Mouse (Mus musculus): Measurements from ENCODE around the gene Mdm1. TPM values are rescaled to one million over a fixed set of nuclear protein-coding genes. Genes with fewer than 3 reads are reported as not detected.

Gene Mdm1
- polyA plus RNA-seq, 1 experiment from 2014 or later, result 38.9 TPM

DNA sequence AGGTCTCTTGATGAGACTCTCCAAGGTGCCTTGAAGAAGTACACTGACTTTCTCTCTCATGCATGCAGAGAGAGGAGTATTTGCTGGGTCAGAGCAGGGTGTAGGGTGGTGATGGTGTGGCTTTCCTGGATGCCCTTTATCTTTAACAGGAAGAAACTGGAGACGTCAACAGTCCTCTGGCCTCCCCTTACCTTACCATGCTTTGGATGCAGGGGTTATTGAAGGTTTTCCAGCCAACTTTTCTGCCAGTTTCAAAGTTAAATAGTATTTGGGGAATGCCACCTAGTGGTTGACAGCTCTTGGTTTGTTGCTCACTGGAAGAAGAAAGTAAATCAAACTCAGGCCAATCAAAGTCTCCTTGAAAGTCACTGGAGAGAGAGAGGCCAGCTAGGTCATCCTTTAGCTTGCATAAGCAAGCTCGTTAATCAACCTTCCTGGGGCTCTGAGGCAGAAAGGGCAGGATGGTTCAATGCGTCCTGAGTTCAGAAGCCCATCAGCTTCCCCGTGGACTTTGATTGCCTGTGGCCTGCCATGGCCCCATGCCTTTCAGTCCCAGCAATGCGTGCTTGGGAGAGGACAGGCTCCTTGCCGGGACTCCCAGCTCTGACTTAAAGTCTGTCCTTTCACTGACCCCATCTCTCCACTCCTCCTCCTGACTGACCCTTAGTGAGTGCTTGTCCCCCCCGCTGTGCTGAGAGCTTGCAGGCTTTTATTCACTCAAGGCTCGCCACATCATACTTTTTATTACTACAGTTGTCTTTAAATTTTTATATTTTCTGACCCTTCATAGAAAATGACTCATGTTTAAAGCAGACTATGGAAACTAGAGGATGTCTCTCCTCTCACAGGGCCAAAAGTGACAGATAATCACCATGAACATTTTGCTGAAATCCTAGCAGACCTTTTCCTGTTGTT is 31.3 kb upstream of the Mdm1 start:
- H3K4me1 ChIP-seq, result peaks cover 28% of the 10 kb centered on the region
- H3K36me3 ChIP-seq, result no peaks in the 10 kb centered on the region
- H3K4me2 ChIP-seq (replicated peaks), result peak overlapping the region; percentile 31; the same call in 1 of the 2 replicates
- H3K27ac ChIP-seq, result 0 out of 2 replicates have a peak overlapping the region, but pooled peaks have one; percentile 7
- 16% methylated on average over 8 of the region's 8 CpGs for WGBS
- H3K9ac ChIP-seq, result no peak overlapping the region
- ATAC-seq (ENCODE audit: low FRiP score, low read depth), result peak; percentile 68
- H3K27me3 ChIP-seq, result peaks cover 7% of the 10 kb centered on the region
- H3K9me3 ChIP-seq, result no peaks in the 10 kb centered on the region
- H3K4me3 ChIP-seq, result no peak overlapping the region

DNA sequence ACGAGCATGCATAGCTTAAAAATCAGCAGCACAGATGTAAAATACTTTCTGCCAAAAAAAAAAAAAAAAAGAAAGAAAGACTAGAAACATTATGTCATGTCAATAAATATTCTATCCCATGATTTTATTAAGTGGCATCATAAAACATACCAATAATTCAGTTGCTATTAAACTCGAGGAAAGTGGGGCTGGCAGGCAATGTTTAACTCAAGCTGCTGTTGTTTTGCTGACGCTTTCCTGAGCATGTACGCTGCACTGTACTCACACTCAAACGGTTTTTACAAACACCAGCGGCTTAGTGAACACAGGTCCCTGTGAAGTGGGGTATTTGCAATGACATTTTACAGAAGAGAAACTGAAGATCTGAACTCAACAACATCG is 30.7 kb upstream of the Mdm1 start:
- peak; percentile 25 for ATAC-seq (ENCODE audit: low FRiP score, low read depth)
- Histone ChIP-seq H3K4me3 (no peak overlapping the region), H3K36me3 (no peaks in the 10 kb centered on the region), H3K9me3 (no peaks in the 10 kb centered on the region), H3K4me2 (replicated peaks) (no peak overlapping the region), H3K27ac (no peak overlapping the region), H3K9ac (peak overlapping the region; percentile 9; the same call in 1 of the 2 replicates), H3K27me3 (peaks cover 7% of the 10 kb centered on the region), H3K4me1 (peaks cover 28% of the 10 kb centered on the region)
- 44% methylated on average over 7 of the region's 7 CpGs for WGBS

DNA sequence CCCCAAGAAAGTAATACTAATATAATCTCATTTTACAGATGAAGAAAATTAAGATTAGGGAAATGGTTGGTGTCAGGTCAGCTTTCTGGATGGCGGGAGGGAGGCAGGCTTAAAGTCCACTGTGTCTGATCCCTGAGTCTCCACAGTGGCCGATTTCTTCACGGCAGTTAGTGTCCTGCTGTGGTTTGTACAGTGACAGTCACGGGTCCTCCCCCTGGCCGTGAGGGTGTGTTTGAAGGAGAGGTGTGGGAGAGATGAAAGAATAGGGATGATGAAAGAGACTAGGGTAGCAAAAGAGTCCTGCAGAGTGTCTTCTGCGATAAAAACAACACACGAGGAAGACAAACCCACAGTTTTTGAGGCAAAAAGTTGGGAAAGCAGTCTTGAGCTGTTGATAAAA is 30.0 kb upstream of the Mdm1 start:
- H3K9me3 ChIP-seq, result no peaks in the 10 kb centered on the region
- WGBS, result 23% methylated on average over 7 of the region's 7 CpGs
- no peaks in the 10 kb centered on the region for H3K36me3 ChIP-seq
- H3K4me1 ChIP-seq, result peaks cover 28% of the 10 kb centered on the region
- no peak overlapping the region for H3K4me2 ChIP-seq (replicated peaks)
- H3K27ac ChIP-seq, result no peak overlapping the region
- no peak overlapping the region for H3K9ac ChIP-seq
- ATAC-seq (ENCODE audit: low FRiP score, low read depth), result no peak
- H3K27me3 ChIP-seq, result peaks cover under 1% of the 10 kb centered on the region
- H3K4me3 ChIP-seq, result no peak overlapping the region

DNA sequence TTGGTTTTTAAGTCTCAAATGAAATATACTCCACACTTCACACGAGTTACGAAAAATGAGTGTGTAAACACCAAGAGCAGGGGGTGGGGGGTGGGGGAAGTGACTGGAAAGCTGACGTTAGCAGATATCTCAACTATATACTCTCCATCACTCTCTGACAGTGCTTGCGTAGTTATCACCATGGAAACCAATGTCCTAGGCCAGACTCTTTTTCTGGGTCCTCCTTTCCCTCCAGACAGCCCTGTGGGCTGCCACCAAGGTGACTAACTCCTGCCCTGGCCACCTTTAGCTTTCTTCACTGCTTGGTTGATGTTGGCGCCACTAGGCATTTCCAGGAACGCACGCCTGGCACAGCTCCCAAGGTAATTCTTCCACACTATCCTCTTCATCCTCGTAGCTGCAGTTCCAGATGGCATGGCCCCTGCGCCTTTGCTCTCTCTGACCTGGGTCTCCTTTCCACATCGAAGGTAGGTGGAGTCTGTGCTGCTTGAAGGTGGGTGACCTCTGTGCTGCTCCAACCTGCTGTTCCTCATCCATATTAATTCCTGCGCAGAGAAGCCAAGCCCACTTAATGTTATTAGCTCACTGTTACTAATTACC is 29.2 kb upstream of the Mdm1 start:
- no peak overlapping the region for H3K4me2 ChIP-seq (replicated peaks)
- WGBS, result 65% methylated on average over 11 of the region's 11 CpGs

DNA sequence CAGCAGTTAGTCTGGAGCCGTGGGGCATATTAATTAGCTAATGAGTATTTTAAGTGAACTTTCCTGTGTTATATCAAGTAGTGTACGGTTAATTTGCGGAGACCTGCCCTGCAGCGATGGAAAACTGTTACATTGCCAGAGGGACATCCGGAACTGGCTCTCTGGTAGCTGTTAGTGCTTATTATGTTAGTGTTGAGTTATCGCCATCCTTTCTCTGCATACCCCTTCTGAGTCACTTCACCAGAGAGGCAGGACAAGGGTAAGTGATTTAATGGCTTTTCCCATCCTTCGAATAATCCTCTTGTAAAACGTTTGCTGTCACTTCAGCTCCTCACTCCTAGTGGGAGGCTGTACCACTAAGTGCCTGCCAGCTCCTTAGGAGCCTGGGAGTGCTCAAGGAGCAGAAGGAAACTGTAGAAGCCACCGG is 28.3 kb upstream of the Mdm1 start:
- no peaks in the 10 kb centered on the region for H3K36me3 ChIP-seq
- peaks cover 28% of the 10 kb centered on the region for H3K4me1 ChIP-seq
- H3K4me3 ChIP-seq, result no peak overlapping the region
- no peak overlapping the region for H3K9ac ChIP-seq
- no peak overlapping the region for H3K27ac ChIP-seq
- no peaks in the 10 kb centered on the region for H3K27me3 ChIP-seq
- H3K4me2 ChIP-seq (replicated peaks), result no peak overlapping the region
- H3K9me3 ChIP-seq, result no peaks in the 10 kb centered on the region
- no peak for ATAC-seq (ENCODE audit: low FRiP score, low read depth)
- WGBS, result 37% methylated on average over 9 of the region's 9 CpGs

More for the DNA sequence above, 29.2 kb upstream of the Mdm1 start:
- peaks cover 28% of the 10 kb centered on the region for H3K4me1 ChIP-seq
- no peaks in the 10 kb centered on the region for H3K36me3 ChIP-seq
- no peak for ATAC-seq (ENCODE audit: low FRiP score, low read depth)
- no peak overlapping the region for H3K9ac ChIP-seq
- H3K9me3 ChIP-seq, result no peaks in the 10 kb centered on the region
- H3K27ac ChIP-seq, result no peak overlapping the region
- H3K4me3 ChIP-seq, result no peak overlapping the region
- H3K27me3 ChIP-seq, result no peaks in the 10 kb centered on the region

DNA sequence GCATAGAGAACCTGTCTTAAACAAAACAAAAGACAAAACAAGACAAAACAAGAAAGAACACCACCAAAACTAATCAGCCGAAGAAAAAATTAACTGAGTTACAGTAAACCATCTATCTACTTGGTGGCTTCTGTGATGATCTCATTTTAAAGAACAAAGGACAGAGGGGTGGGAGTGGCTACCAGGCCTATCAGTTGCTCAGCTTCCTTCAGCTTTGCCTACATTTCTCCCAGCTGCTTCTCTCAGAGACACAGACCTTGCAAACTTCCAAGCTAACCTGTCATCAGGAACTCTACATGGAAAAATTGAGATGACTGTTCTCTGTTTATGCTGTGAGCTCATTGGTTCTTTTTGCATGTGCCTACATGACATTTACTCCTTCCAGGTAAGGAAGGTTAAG is 27.3 kb upstream of the Mdm1 start:
- ATAC-seq (ENCODE audit: low FRiP score, low read depth), result no peak
- H3K4me1 ChIP-seq, result peaks cover 28% of the 10 kb centered on the region
- H3K27me3 ChIP-seq, result no peaks in the 10 kb centered on the region
- H3K4me3 ChIP-seq, result no peak overlapping the region
- H3K9ac ChIP-seq, result no peak overlapping the region
- H3K9me3 ChIP-seq, result no peaks in the 10 kb centered on the region
- 86% methylated on average over 1 of the region's 1 CpGs for WGBS
- no peak overlapping the region for H3K27ac ChIP-seq
- H3K4me2 ChIP-seq (replicated peaks), result no peak overlapping the region
- no peaks in the 10 kb centered on the region for H3K36me3 ChIP-seq

DNA sequence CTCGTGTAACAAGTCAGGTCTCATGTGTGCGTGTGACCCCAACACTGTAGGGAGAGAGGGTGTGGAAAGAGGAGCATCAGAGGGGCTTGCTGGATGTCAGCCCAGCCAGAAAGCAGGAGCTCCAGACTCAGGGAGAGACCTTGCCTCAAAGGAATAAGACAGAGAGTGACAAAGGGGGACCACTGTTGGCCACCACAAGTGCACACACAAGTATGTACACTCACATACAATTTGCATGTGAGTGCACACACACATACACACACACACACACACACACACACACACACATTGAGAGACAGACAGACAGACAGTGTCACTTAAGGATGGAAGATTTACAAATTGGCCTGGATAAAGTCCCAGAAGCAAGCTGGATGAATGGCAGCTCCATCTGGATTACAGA is 25.2 kb upstream of the Mdm1 start:
- Histone ChIP-seq H3K4me3 (no peak overlapping the region), H3K27me3 (no peaks in the 10 kb centered on the region; the same call in 1 of the 2 replicates), H3K27ac (no peak overlapping the region), H3K36me3 (no peaks in the 10 kb centered on the region), H3K4me1 (peaks cover 19% of the 10 kb centered on the region), H3K4me2 (replicated peaks) (no peak overlapping the region), H3K9me3 (no peaks in the 10 kb centered on the region), H3K9ac (no peak overlapping the region)
- ATAC-seq (ENCODE audit: low FRiP score, low read depth), result no peak
- 88% methylated on average over 2 of the region's 2 CpGs for WGBS

DNA sequence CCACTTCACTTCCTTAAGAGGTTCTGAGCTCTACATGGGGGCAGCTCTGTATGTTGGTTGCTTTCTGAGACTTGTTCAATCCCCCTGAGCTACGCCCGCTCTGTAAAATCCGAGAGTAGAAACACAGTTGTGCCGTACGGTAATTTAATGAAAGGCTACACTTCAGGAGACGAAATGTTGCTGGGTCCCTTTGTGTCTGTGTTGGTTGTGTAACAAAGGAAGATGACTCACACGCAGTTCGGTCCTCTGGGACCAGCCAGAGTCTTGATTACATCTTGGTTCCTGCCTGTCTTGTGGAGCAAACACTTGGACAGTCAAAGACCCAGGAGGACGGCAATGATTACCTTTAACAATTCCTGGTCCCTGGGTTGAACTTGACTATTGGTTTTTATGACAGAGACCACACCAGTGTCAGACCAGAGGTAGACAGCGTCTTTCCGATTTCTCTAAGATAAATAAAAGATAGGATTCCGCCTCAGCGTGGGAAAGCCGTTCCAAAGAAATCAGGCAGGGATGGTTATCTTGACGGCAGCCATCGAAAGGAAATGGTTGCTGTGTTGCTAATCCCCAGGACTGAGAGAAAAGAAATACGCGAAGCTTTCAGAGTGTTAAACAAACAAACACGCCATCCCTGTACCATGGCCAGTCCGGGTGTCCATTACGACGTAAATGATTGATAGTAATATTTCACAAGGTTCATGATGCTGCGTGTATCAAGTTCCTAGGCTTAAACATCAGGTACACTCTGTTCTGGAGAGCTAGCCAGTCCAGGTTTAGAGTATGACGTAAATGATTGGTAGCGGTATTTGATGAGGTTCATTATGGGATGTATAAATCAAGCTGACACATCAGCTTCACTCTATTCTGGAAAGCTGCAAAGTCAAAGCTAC is 20.3 kb upstream of the Mdm1 start:
- Histone ChIP-seq H3K9me3 (no peaks in the 10 kb centered on the region), H3K4me2 (replicated peaks) (peak overlapping the region; percentile 43), H3K36me3 (no peaks in the 10 kb centered on the region), H3K27me3 (no peaks in the 10 kb centered on the region; the same call in 1 of the 2 replicates), H3K4me1 (peaks cover 17% of the 10 kb centered on the region), H3K9ac (no peak overlapping the region), H3K4me3 (no peak overlapping the region), H3K27ac (no peak overlapping the region)
- 64% methylated on average over 25 of the region's 25 CpGs for WGBS
- ATAC-seq (ENCODE audit: low FRiP score, low read depth), result peak; percentile 78; the same call in 1 of the 2 replicates

DNA sequence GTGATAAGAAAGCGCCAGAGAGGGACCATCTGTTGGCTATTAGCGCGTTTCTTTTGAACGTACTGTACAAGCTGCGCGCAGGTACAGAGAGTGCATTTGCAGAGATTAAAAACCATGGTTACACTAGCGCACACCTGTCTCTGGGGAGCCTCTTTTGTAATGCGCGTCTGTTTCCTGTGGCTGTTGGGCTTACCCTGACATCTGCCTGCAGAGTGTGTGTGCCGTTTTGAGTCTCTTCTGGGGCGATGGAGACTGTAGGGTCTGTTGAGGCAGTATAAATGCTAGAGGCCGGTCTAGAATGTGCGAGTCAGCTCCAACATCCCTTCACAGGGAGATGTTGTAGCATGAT is 19.7 kb upstream of the Mdm1 start:
- peak; percentile 80 for ATAC-seq (ENCODE audit: low FRiP score, low read depth)
- no peak overlapping the region for H3K27ac ChIP-seq
- no peaks in the 10 kb centered on the region for H3K36me3 ChIP-seq
- H3K9ac ChIP-seq, result no peak overlapping the region
- H3K27me3 ChIP-seq, result no peaks in the 10 kb centered on the region; the same call in 1 of the 2 replicates
- 22% methylated on average over 13 of the region's 13 CpGs for WGBS
- H3K4me1 ChIP-seq, result peaks cover 17% of the 10 kb centered on the region
- H3K4me3 ChIP-seq, result no peak overlapping the region
- H3K9me3 ChIP-seq, result no peaks in the 10 kb centered on the region
- H3K4me2 ChIP-seq (replicated peaks), result peak overlapping the region; percentile 43

DNA sequence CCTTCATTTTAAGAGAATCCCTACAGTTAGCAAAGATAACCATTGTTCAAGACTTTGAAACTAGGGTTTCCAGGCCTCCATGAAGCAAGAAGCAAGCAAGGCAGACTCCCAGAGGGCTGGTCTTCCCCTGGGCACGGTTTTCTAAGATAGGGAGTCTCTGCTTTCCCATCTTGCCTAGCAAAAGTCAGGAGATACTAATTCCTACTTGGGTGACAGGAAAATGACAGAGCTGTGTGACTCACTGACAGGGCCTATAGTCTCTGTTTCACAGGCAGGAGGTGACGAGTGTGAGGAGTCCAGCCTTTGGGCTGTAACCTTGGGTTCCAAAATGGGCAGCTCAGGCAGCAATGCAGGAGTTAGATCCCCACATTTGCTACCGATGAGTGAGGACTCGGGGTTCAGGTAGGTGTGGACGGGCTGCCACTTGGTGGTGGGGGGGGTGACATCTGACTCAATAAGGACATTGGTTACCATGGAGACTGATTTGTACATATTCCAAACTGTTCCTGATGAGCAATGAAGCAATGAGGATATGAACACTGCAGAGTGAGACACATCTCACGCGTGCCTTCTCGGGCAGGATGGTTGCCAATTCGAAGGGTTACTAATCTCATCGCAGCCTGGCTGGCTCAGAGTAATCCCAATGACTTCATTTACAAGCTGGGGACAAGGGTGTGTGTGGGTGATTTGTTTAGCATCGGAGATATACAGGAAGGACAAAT is 19.0 kb upstream of the Mdm1 start:
- no peak overlapping the region for H3K27ac ChIP-seq
- no peaks in the 10 kb centered on the region; the same call in 1 of the 2 replicates for H3K27me3 ChIP-seq
- no peaks in the 10 kb centered on the region for H3K9me3 ChIP-seq
- WGBS, result 85% methylated on average over 11 of the region's 11 CpGs
- H3K4me2 ChIP-seq (replicated peaks), result no peak overlapping the region
- ATAC-seq (ENCODE audit: low FRiP score, low read depth), result no peak
- H3K4me1 ChIP-seq, result peaks cover 17% of the 10 kb centered on the region
- no peaks in the 10 kb centered on the region for H3K36me3 ChIP-seq
- no peak overlapping the region for H3K4me3 ChIP-seq
- no peak overlapping the region for H3K9ac ChIP-seq

DNA sequence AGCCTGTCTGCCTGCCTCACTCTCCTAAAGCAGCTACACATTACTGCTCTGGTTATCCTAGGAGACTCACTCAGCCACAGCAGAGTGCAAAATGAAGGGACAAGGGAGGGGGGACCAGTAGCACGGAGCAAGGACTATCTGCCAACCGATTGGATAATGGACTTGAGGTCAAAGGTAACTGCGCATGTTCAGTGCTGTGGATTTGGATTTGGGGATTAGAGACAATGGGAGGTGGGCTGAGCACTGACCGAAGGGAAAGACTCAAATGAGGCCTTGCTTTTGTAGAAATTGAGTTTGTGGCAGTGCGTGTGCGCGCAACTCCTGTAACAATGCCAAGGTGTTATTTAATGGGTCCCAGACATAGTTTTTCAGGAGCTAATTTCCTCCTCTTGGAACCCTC is 16.4 kb upstream of the Mdm1 start:
- Histone ChIP-seq H3K9ac (no peak overlapping the region), H3K27me3 (peaks cover 14% of the 10 kb centered on the region), H3K4me1 (peaks cover 17% of the 10 kb centered on the region), H3K4me3 (no peak overlapping the region), H3K4me2 (replicated peaks) (no peak overlapping the region), H3K27ac (no peak overlapping the region), H3K9me3 (no peaks in the 10 kb centered on the region), H3K36me3 (no peaks in the 10 kb centered on the region)
- no peak for ATAC-seq (ENCODE audit: low FRiP score, low read depth)
- WGBS, result 87% methylated on average over 7 of the region's 7 CpGs

All from limb, embryonic 13.5 days (tissue).